Mouse (Mus musculus) cortical plate, adult 2 months (tissue): Measurements from ENCODE around the gene Gpi1. TPM values are rescaled to one million over a fixed set of nuclear protein-coding genes. Genes with fewer than 3 reads are reported as not detected.
A peak's percentile ranks its signal among the peaks of the same experiment; 100 is the strongest.
"Not testable (repeated sequence)": the region's sequence is repeated elsewhere in the genome, so short reads cannot be mapped to it uniquely, and the experiment has no call there.

Experiments used
- H3K27ac ChIP-seq: fragments of 200-500 bp; 2 replicates; pipeline ENCODE4 v1.5.1; 2012; ENCODE audit warnings: low read length, control low read depth, inconsistent platforms; ENCODE audit not compliant: insufficient read depth
- H3K4me1 ChIP-seq: fragments of 200-500 bp; 2 replicates; pipeline ENCODE4 v1.6.1; 2011; ENCODE audit warnings: low read length; ENCODE audit not compliant: control insufficient read depth, insufficient read depth
- H3K4me3 ChIP-seq: fragments of 200-500 bp; 2 replicates; pipeline ENCODE4 v1.5.1; 2011; ENCODE audit warnings: mild to moderate bottlenecking, low read length, control low read depth; ENCODE audit not compliant: insufficient read depth
- CTCF ChIP-seq: fragments of 200-500 bp; IDR thresholded peaks from 2 replicates; pipeline ENCODE4 v1.5.1; 2011; ENCODE audit warnings: mild to moderate bottlenecking, control low read depth, low read length; ENCODE audit not compliant: insufficient read depth; ENCODE audit errors: extremely low read depth
- POLR2A ChIP-seq: fragments of 200-500 bp; IDR thresholded peaks from 2 replicates; pipeline ENCODE4 v1.6.1; 2011; ENCODE audit warnings: mild to moderate bottlenecking, low read length, control low read depth; ENCODE audit not compliant: insufficient read depth; ENCODE audit errors: extremely low read depth
- polyA plus RNA-seq: library from polyadenylated mRNA; depleted of rRNA; stranded (reverse); fragments of >200 nt; gene quantifications from 2 replicates; pipeline ENCODE4 v1.2.3, GENCODE M21; 2012

The Gpi1 gene
- polyA plus RNA-seq, 1 experiment: 708 TPM

DNA sequence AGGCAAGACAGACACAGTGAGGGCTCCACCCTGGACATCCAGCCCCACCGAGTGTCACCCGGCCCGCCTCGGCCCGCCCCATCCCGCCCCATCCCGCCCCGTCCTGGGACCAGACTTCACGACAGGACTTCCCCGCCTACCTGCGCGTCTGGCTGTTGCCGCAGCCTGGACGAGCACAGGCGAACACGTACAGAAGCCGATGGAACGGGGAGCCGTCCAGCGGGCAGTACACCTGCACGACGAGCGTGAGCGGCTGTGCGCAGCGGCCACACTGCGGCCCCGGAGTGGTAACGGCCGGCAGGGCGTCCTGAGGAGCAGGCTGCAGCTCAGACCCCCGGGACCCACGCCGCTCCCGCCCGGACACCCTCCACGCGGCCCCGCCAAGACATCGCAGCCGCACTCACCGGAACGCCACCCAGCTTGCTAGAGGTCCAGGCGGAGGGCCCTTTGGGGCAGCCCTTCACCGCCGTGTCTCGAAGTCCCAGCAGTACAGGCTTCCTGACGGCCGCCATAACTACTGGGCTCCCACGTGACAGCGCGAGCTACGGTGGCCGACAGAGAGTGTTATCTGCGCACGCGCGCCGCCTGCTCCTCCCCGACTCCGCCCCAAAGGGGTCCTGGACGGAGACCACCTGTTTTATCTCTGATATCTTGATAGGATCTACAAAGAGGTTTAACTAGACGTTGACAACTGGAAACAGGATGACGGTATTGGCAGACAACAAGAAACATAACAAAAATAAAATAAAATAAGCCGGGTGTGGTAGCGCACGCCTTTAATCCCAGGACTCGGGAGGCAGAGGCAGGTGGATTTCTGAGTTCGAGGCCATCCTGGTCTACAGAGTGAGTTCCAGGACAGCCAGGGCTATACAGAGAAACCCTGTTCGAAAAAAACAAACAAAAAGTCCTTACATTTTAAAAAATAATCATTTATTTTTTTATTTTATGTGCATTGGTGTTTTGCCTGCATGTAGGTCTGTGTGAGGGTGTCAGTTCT, 33.7 kb downstream of the Gpi1 start, which contains the start of gene Pdcd2l:
TSS of gene Pdcd2l (minus strand) at position 530 of the 997 bp plus-strand sequence.
- TF ChIP-seq CTCF: no peak
- peak; percentile 63; the same call in 1 of the 2 replicates for TF ChIP-seq POLR2A
- no peaks in the 10 kb centered on the region for H3K4me1 ChIP-seq
- H3K4me3 ChIP-seq: peak within 1 kb of the TSS; percentile 83
- no peak within 1 kb of the TSS; the same call in 1 of the 2 replicates for H3K27ac ChIP-seq

DNA sequence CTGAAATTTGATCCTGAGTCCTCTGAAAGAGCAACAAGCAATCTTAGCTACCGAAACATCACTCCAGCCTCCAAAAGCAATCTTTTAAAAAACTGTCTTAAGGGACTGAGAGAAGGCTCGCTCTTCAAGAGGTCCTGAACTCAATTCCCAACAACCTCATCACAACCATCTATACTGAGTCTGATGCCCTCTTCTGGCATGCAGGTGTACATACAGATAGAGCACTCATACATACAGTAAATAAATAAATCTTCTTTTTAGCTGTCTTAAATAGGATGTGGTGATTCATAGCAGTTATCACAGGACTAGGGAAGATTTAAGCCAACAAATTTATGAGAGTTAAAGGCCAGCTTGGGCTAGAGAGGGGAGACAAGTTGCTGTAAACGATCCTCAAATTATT, 34.5 kb downstream of the Gpi1 start:
- no peak overlapping the region for H3K27ac ChIP-seq
- peak overlapping the region; percentile 83 for H3K4me3 ChIP-seq
- H3K4me1 ChIP-seq: no peaks in the 10 kb centered on the region
- no peak for TF ChIP-seq POLR2A
- TF ChIP-seq CTCF: no peak

DNA sequence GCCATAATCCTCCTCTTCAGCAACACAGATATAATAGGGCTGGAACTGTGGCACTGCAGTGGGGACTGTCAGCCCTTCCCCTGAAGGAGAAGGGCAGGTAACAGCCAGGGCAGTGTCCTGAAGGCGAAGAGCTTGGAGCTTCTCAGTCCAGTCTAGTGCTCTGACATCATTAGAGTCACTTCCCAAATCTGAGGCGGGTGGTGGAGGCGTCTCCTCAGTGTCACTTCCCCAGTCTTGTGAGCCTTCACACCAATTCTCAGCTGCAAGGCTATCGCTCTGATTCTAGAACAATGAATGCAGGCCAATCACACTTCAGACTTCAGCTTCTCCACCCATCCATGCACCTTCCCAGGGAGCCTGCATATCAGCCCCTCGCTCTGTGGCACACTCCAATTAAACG, 37.3 kb downstream of the Gpi1 start:
- TF ChIP-seq CTCF (no peak), POLR2A (no peak)

DNA sequence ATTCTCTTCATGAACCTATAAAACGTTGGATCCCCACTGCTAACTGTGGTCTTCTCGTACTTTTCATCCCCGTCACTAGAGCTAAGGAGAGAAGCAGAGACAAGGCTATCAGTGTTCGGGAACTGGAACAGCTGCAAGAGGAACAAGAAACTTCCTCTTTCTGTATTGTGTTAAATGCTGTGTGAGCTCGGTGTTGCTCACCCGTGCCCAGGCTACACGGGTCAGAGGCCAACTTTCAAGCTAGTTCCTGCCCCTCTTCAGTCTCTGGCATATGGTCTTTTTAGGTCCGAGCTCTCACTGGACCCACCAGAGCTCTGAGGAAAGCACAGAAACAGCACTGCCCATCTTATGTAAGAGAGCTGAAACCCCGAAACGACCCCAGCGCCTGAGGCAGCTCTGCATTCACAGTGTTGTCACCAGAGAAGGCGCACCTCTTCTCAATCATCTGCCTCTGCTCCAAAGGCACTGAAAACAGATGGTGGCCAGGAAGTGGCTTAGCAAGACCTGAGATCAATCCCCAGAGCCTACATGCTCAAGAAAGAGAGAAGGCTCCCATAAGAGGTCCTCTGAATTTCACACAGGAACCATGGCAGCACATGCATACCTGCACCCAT, 40.7 kb downstream of the Gpi1 start:
- Histone ChIP-seq H3K4me1 (no peaks in the 10 kb centered on the region), H3K4me3 (no peak overlapping the region), H3K27ac (no peak overlapping the region)
- TF ChIP-seq POLR2A: no peak
- TF ChIP-seq CTCF: no peak

More for the DNA sequence above, 37.3 kb downstream of the Gpi1 start:
- H3K4me1 ChIP-seq: no peaks in the 10 kb centered on the region
- H3K4me3 ChIP-seq: no peak overlapping the region
- peak overlapping the region; percentile 51; the same call in 1 of the 2 replicates for H3K27ac ChIP-seq

DNA sequence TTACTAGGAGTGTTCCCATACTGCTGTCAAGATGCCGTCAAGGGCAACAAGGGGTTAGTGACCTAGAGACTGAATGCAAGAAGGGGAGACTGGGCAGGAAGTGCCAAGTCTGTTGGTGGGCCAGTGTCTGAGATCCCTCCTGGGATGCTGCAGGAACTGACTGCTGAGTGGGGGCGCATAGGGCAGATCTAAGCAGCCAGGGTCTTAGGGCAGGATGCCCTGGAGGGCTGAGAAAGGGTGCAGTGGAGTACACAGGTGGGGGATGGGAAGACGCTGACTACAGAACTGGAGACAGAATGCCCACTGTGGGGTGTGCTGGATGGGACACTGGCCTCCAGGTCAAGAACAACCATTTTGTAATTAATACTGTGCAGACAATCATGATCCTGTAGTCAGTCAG, 46.3 kb downstream of the Gpi1 start:
- Histone ChIP-seq H3K4me3 (no peak overlapping the region), H3K4me1 (no peaks in the 10 kb centered on the region)
- TF ChIP-seq CTCF (no peak), POLR2A (no peak)

DNA sequence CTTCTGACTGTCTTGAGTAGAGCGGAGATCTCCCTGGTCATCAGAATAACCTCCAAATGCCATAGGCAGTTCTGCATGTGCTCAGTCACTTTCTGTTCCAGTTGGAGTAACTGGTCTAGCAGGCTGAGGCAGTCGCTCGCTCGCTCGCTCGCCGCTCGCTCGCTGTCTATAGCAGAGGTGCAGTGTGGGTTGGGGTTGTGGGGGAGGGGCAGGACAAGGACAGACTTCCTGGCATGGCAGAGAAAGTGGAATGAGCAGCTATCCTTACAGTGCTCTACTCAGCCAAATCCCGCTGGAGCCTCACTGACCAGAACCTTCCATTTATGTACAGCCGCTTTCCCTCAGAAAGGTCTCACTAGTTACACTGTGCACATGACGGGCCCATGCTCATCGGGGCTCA, 46.8 kb downstream of the Gpi1 start:
- Histone ChIP-seq H3K4me1 (no peaks in the 10 kb centered on the region), H3K27ac (no peak overlapping the region), H3K4me3 (no peak overlapping the region)
- TF ChIP-seq CTCF (no peak), POLR2A (no peak)

More for the DNA sequence above, 46.3 kb downstream of the Gpi1 start:
- no peak overlapping the region for H3K27ac ChIP-seq

DNA sequence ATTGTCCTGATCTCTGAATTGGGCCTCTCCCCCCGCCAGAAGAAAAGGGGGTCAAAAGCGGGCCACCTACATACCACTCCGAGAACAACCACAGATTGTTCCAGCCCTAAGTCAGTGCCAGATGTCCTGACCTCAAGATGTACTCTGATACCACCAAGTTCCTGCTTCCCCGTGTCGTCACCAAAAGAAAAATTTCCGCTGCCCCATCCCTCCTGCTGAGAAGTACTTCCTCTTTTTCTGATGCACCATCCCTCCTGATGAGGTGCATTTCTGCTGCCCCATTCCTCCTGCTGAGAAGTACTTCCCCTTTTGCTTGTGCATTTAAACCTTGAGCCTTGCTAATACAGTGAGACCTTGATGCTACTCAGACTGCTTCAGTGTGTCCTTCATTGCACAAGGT, 53.9 kb downstream of the Gpi1 start:
- not testable (repeated sequence) for H3K4me1 ChIP-seq, H3K27ac ChIP-seq, H3K4me3 ChIP-seq

DNA sequence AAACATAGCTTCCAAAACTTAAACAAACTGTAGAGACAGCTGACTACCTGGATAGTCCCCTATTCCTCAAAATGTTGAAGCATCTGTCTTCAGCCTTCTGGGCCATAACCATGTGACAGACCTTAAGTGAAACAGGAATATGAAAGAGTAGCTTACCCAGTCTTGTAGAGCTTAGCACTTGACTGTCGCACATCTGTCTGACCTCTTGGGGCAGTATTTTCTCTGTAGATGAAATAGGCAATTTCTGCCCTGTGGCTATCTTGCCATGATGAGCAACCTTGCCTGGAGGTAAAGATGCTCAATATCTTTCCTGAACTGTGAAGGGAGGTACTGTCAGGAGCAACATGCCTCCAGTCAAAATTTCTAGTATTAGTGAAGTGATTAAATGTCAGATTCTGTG, 57.9 kb downstream of the Gpi1 start:
- no peak overlapping the region for H3K4me3 ChIP-seq
- no peak overlapping the region for H3K27ac ChIP-seq
- TF ChIP-seq CTCF: no peak
- TF ChIP-seq POLR2A: no peak
- H3K4me1 ChIP-seq: no peaks in the 10 kb centered on the region

DNA sequence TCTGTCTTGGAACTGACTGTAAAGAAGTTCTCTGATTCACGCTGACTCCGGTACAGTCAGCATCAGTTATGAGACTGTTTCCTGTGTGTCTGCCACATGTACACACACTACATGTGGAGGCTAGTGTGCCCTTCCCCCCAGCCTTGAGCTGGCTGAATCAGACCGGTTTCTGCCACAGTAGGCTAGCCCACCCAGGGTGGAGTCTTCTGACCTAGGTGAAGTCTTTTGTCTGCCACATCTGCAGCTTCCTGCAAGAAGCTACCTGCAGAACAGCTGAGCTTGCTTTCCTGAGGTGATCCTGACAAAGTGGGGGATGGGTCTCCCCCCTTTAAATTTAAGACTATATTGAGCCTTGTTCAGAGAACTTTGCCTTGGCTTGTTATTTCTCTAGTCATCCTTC, 60.7 kb downstream of the Gpi1 start, which contains the start of gene Uba2:
TSS of gene Uba2 (minus strand) at position 146 of the 400 bp plus-strand sequence.
- TF ChIP-seq CTCF: no peak
- TF ChIP-seq POLR2A: no peak
- no peak within 1 kb of the TSS for H3K27ac ChIP-seq

More for the DNA sequence above, 60.7 kb downstream of the Gpi1 start, which contains the start of gene Uba2:
- H3K4me1 ChIP-seq: no peaks in the 10 kb centered on the region
- peak within 1 kb of the TSS; percentile 84 for H3K4me3 ChIP-seq
